Mouse (Mus musculus): ENCODE measurements around the gene Gpatch4. TPM values are rescaled to one million over a fixed set of nuclear protein-coding genes. Genes with fewer than 3 reads are reported as not detected.

The Gpatch4 gene
- polyA plus RNA-seq, 1 experiment from 2014 or later, result 20.9 TPM

- Histone ChIP-seq H3K4me2 (no peak overlapping the region), H3K9me3 (no peaks in the 10 kb centered on the region), H3K4me1 (0 out of 2 replicates have a peak, but pooled peaks cover 2% of the 10 kb centered on the region), H3K4me3 (no peak overlapping the region), H3K27me3 (replicated peaks) (peaks cover 86% of the 10 kb centered on the region), H3K27ac (replicated peaks) (no peak overlapping the region), H3K36me3 (no peaks in the 10 kb centered on the region), H3K9ac (no peak overlapping the region)
- no peak for ATAC-seq (ENCODE audit: extremely low read depth, insufficient number of reproducible peaks, low FRiP score, low TSS enrichment)
- 46% methylated on average over 1 of the region's 1 CpGs for WGBS
Observed at GRCm38 (mm10) chr3:88035561-88036293, 7.2 kb upstream of the Gpatch4 start.

- Histone ChIP-seq H3K36me3 (peaks cover 51% of the 10 kb centered on the region), H3K4me3 (no peak overlapping the region), H3K9me3 (no peaks in the 10 kb centered on the region), H3K27ac (replicated peaks) (no peak overlapping the region), H3K4me1 (no peaks in the 10 kb centered on the region; the same call in 1 of the 2 replicates), H3K27me3 (replicated peaks) (no peaks in the 10 kb centered on the region), H3K4me2 (no peak overlapping the region), H3K9ac (no peak overlapping the region)
- 44% methylated on average over 3 of the region's 3 CpGs for WGBS
- ATAC-seq (ENCODE audit: extremely low read depth, insufficient number of reproducible peaks, low FRiP score, low TSS enrichment), result no peak
Observed at GRCm38 (mm10) chr3:88049532-88049931, 6.6 kb downstream of the Gpatch4 start.

GRCm38 (mm10) chr3:88057030-88057429 is 14.1 kb downstream of the Gpatch4 start:
- H3K4me1 ChIP-seq, result peaks cover 16% of the 10 kb centered on the region
- H3K9me3 ChIP-seq, result no peaks in the 10 kb centered on the region
- 91% methylated on average over 6 of the region's 6 CpGs for WGBS
- peak overlapping the region; percentile 89 for H3K4me3 ChIP-seq
- peak overlapping the region; percentile 89 for H3K4me2 ChIP-seq
- H3K27me3 ChIP-seq (replicated peaks), result no peaks in the 10 kb centered on the region
- no peak overlapping the region for H3K27ac ChIP-seq (replicated peaks)
- ATAC-seq (ENCODE audit: extremely low read depth, insufficient number of reproducible peaks, low FRiP score, low TSS enrichment), result no peak
- peak overlapping the region; percentile 93 for H3K9ac ChIP-seq
- H3K36me3 ChIP-seq, result peaks cover 51% of the 10 kb centered on the region

- H3K27me3 ChIP-seq (replicated peaks), result no peaks in the 10 kb centered on the region
- peak within 1 kb of the TSS; percentile 89 for H3K4me3 ChIP-seq
- no peaks in the 10 kb centered on the region for H3K9me3 ChIP-seq
- peaks cover 41% of the 10 kb centered on the region for H3K36me3 ChIP-seq
- peak; percentile 89 for ATAC-seq (ENCODE audit: extremely low read depth, insufficient number of reproducible peaks, low FRiP score, low TSS enrichment)
- H3K4me1 ChIP-seq, result peaks cover 16% of the 10 kb centered on the region
- peak within 1 kb of the TSS; percentile 89 for H3K4me2 ChIP-seq
- H3K27ac ChIP-seq (replicated peaks), result peak within 1 kb of the TSS; percentile 71
- H3K9ac ChIP-seq, result peak within 1 kb of the TSS; percentile 93
- under 1% methylated on average over 60 of the region's 60 CpGs for WGBS
Observed at GRCm38 (mm10) chr3:88057902-88058696, 15.2 kb downstream of the Gpatch4 start, which contains the start of gene Naxe. Naxe (minus strand) TSS chr3:88058495.

- WGBS, result 41% methylated on average over 2 of the region's 2 CpGs
- no peaks in the 10 kb centered on the region for H3K9me3 ChIP-seq
- no peak for ATAC-seq (ENCODE audit: extremely low read depth, insufficient number of reproducible peaks, low FRiP score, low TSS enrichment)
Observed at GRCm38 (mm10) chr3:88068386-88068785, 25.5 kb downstream of the Gpatch4 start.

GRCm38 (mm10) chr3:88071783-88072182 is 28.9 kb downstream of the Gpatch4 start:
- H3K27me3 ChIP-seq (replicated peaks), result peaks cover 49% of the 10 kb centered on the region
- no peak overlapping the region for H3K9ac ChIP-seq
- ATAC-seq (ENCODE audit: extremely low read depth, insufficient number of reproducible peaks, low FRiP score, low TSS enrichment), result peak; percentile 16; the same call in 1 of the 2 replicates
- H3K4me3 ChIP-seq, result no peak overlapping the region
- no peak overlapping the region for H3K4me2 ChIP-seq
- no peak overlapping the region for H3K27ac ChIP-seq (replicated peaks)
- no peaks in the 10 kb centered on the region for H3K36me3 ChIP-seq
- H3K9me3 ChIP-seq, result no peaks in the 10 kb centered on the region
- 5% methylated on average over 5 of the region's 5 CpGs for WGBS
- H3K4me1 ChIP-seq, result peaks cover 4% of the 10 kb centered on the region; the same call in 1 of the 2 replicates

More at GRCm38 (mm10) chr3:88068386-88068785, 25.5 kb downstream of the Gpatch4 start:
- Histone ChIP-seq H3K4me2 (no peak overlapping the region), H3K4me1 (peaks cover 4% of the 10 kb centered on the region; the same call in 1 of the 2 replicates), H3K4me3 (no peak overlapping the region), H3K36me3 (no peaks in the 10 kb centered on the region), H3K27ac (replicated peaks) (no peak overlapping the region), H3K27me3 (replicated peaks) (peaks cover 37% of the 10 kb centered on the region), H3K9ac (no peak overlapping the region)

- Histone ChIP-seq H3K27me3 (replicated peaks) (peaks cover 58% of the 10 kb centered on the region), H3K27ac (replicated peaks) (no peak overlapping the region), H3K4me3 (no peak overlapping the region), H3K4me2 (no peak overlapping the region), H3K9ac (no peak overlapping the region), H3K9me3 (no peaks in the 10 kb centered on the region), H3K36me3 (no peaks in the 10 kb centered on the region), H3K4me1 (no peaks in the 10 kb centered on the region)
- no peak for ATAC-seq (ENCODE audit: extremely low read depth, insufficient number of reproducible peaks, low FRiP score, low TSS enrichment)
- WGBS, result 50% methylated on average over 2 of the region's 2 CpGs
Observed at GRCm38 (mm10) chr3:88073631-88074030, 30.7 kb downstream of the Gpatch4 start.

- Histone ChIP-seq H3K27ac (replicated peaks) (no peak overlapping the region), H3K4me3 (no peak overlapping the region), H3K36me3 (no peaks in the 10 kb centered on the region), H3K4me1 (no peaks in the 10 kb centered on the region), H3K9ac (no peak overlapping the region), H3K4me2 (no peak overlapping the region), H3K9me3 (no peaks in the 10 kb centered on the region), H3K27me3 (replicated peaks) (peaks cover 55% of the 10 kb centered on the region)
- 62% methylated on average over 2 of the region's 2 CpGs for WGBS
- no peak for ATAC-seq (ENCODE audit: extremely low read depth, insufficient number of reproducible peaks, low FRiP score, low TSS enrichment)
Observed at GRCm38 (mm10) chr3:88074351-88074750, 31.4 kb downstream of the Gpatch4 start.

GRCm38 (mm10) chr3:88074766-88075165 is 31.9 kb downstream of the Gpatch4 start:
- no peak overlapping the region for H3K4me3 ChIP-seq
- H3K27ac ChIP-seq (replicated peaks), result no peak overlapping the region
- H3K9ac ChIP-seq, result no peak overlapping the region
- no peak overlapping the region for H3K4me2 ChIP-seq
- no peak for ATAC-seq (ENCODE audit: extremely low read depth, insufficient number of reproducible peaks, low FRiP score, low TSS enrichment)
- H3K4me1 ChIP-seq, result no peaks in the 10 kb centered on the region
- H3K36me3 ChIP-seq, result no peaks in the 10 kb centered on the region
- 77% methylated on average over 8 of the region's 8 CpGs for WGBS
- H3K27me3 ChIP-seq (replicated peaks), result peaks cover 52% of the 10 kb centered on the region
- H3K9me3 ChIP-seq, result no peaks in the 10 kb centered on the region

GRCm38 (mm10) chr3:88077441-88077840 is 34.5 kb downstream of the Gpatch4 start:
- WGBS, result 38% methylated on average over 8 of the region's 8 CpGs
- Histone ChIP-seq H3K27ac (replicated peaks) (no peak overlapping the region), H3K9me3 (no peaks in the 10 kb centered on the region), H3K27me3 (replicated peaks) (peaks cover 30% of the 10 kb centered on the region), H3K36me3 (no peaks in the 10 kb centered on the region), H3K4me2 (no peak overlapping the region), H3K4me3 (no peak overlapping the region), H3K4me1 (peaks cover 10% of the 10 kb centered on the region), H3K9ac (peak overlapping the region; percentile 15; the same call in 1 of the 2 replicates)
- no peak for ATAC-seq (ENCODE audit: extremely low read depth, insufficient number of reproducible peaks, low FRiP score, low TSS enrichment)

GRCm38 (mm10) chr3:88078204-88078603 is 35.3 kb downstream of the Gpatch4 start, which contains the start of gene Ttc24:
Ttc24 (minus strand) TSS chr3:88078304.
- peak within 1 kb of the TSS; percentile 15; the same call in 1 of the 2 replicates for H3K9ac ChIP-seq

More at GRCm38 (mm10) chr3:88078204-88078603, 35.3 kb downstream of the Gpatch4 start, which contains the start of gene Ttc24:
- H3K4me2 ChIP-seq, result no peak within 1 kb of the TSS
- 62% methylated on average over 4 of the region's 4 CpGs for WGBS
- no peak for ATAC-seq (ENCODE audit: extremely low read depth, insufficient number of reproducible peaks, low FRiP score, low TSS enrichment)
- no peak within 1 kb of the TSS for H3K27ac ChIP-seq (replicated peaks)
- H3K4me1 ChIP-seq, result peaks cover 18% of the 10 kb centered on the region
- H3K27me3 ChIP-seq (replicated peaks), result peaks cover 22% of the 10 kb centered on the region; the same call in 1 of the 2 replicates
- H3K36me3 ChIP-seq, result no peaks in the 10 kb centered on the region
- H3K9me3 ChIP-seq, result no peaks in the 10 kb centered on the region
- no peak within 1 kb of the TSS for H3K4me3 ChIP-seq

Measured in heart, embryonic 13.5 days (tissue).